11 mouse cellular contexts compared by ENCODE assay signal in genomic region chr19:46533525-46533924, GRCm38 (mm10). TPM values are rescaled to one million over a fixed set of nuclear protein-coding genes. Genes with fewer than 3 reads are reported as not detected.
A peak's percentile ranks its signal among the peaks of the same experiment; 100 is the strongest.
DNase-seq lines count a peak whose midpoint lies in the region; ATAC-seq lines count a peak whose summit lies in the region.
"Had no signal": no experiment of that assay in that cellular context is flagged by ENCODE, and none has a peak within 500 bp of the region (broad histone marks: within the 10 kb centered on the region; RNA-seq: fewer than 3 reads in every experiment).

No protein-coding gene starts in this region.

- no peaks in the 10 kb centered on the region for H3K36me3 ChIP-seq in liver, embryonic 13.5 days
- H3K36me3 ChIP-seq in intestine, embryonic 16.5 days (ENCODE audit: control insufficient read depth, insufficient read depth, low read length), result no peaks in the 10 kb centered on the region
- no peaks in the 10 kb centered on the region for H3K36me3 ChIP-seq in stomach, embryonic 14.5 days (ENCODE audit: control insufficient read depth, insufficient read depth, low read length)
- H3K36me3 ChIP-seq: G1E had no signal

- H3K9me3 ChIP-seq in liver, embryonic 13.5 days (replicated peaks), result no peaks in the 10 kb centered on the region
- no peaks in the 10 kb centered on the region for H3K9me3 ChIP-seq in intestine, embryonic 16.5 days (ENCODE audit: control insufficient read depth, low read length)
- H3K9me3 ChIP-seq in stomach, embryonic 14.5 days (ENCODE audit: control insufficient read depth, low read depth, low read length), result no peaks in the 10 kb centered on the region
- H3K9me3 ChIP-seq: G1E; limb, embryonic 12.5 days had no signal

- H3K4me2 ChIP-seq in liver, embryonic 13.5 days, result no peak overlapping the region
- H3K4me2 ChIP-seq in intestine, embryonic 16.5 days (ENCODE audit: low read depth, low read length), result no peak overlapping the region
- no peak overlapping the region for H3K4me2 ChIP-seq in stomach, embryonic 14.5 days (replicated peaks; ENCODE audit: low read depth, low read length)
- H3K4me2 ChIP-seq: limb, embryonic 12.5 days had no signal

- H3K27me3 ChIP-seq in liver, embryonic 13.5 days, result 0 out of 2 replicates have a peak, but pooled peaks cover 7% of the 10 kb centered on the region
- no peaks in the 10 kb centered on the region for H3K27me3 ChIP-seq in intestine, embryonic 16.5 days (replicated peaks; ENCODE audit: control insufficient read depth, insufficient read depth, low read length)
- no peaks in the 10 kb centered on the region for H3K27me3 ChIP-seq in stomach, embryonic 14.5 days (ENCODE audit: control insufficient read depth, insufficient read depth, low read length)
- H3K27me3 ChIP-seq: limb, embryonic 12.5 days had no signal

- H3K27ac ChIP-seq in liver, embryonic 13.5 days, result peak overlapping the region; percentile 31; the same call in 1 of the 2 replicates
- H3K27ac ChIP-seq in intestine, embryonic 16.5 days (ENCODE audit: low read length), result peak overlapping the region; percentile 67
- H3K27ac ChIP-seq in stomach, embryonic 14.5 days (ENCODE audit: low read length), result peak overlapping the region; percentile 87; the same call in 1 of the 2 replicates
- H3K27ac ChIP-seq: limb, embryonic 12.5 days had no signal

- WGBS in liver, embryonic 13.5 days (ENCODE audit: insufficient replicate concordance), result 79% methylated on average over 5 of the region's 5 CpGs
- 78% methylated on average over 5 of the region's 5 CpGs for WGBS in intestine, embryonic 16.5 days
- WGBS in stomach, embryonic 14.5 days, result 54% methylated on average over 5 of the region's 5 CpGs

- no peak for ATAC-seq in liver, embryonic 13.5 days (ENCODE audit: low read depth)
- no peak for ATAC-seq in intestine, embryonic 16.5 days
- no peak for ATAC-seq in stomach, embryonic 14.5 days (ENCODE audit: insufficient number of reproducible peaks, insufficient read depth, low FRiP score, low read depth)

- H3K9ac ChIP-seq in liver, embryonic 13.5 days, result no peak overlapping the region
- peak overlapping the region; percentile 41 for H3K9ac ChIP-seq in intestine, embryonic 16.5 days (ENCODE audit: low read depth, low read length)
- no peak overlapping the region for H3K9ac ChIP-seq in stomach, embryonic 14.5 days (replicated peaks; ENCODE audit: low read depth, low read length)
- H3K9ac ChIP-seq: limb, embryonic 12.5 days had no signal

- H3K4me3 ChIP-seq in liver, embryonic 13.5 days (replicated peaks), result no peak overlapping the region
- H3K4me3 ChIP-seq in intestine, embryonic 16.5 days (ENCODE audit: low read length), result no peak overlapping the region
- H3K4me3 ChIP-seq in stomach, embryonic 14.5 days (ENCODE audit: low read depth, low read length), result no peak overlapping the region
- H3K4me3 ChIP-seq: limb, embryonic 12.5 days had no signal

- H3K4me1 ChIP-seq in liver, embryonic 13.5 days (replicated peaks), result peaks cover 52% of the 10 kb centered on the region
- H3K4me1 ChIP-seq in intestine, embryonic 16.5 days (ENCODE audit: control insufficient read depth, insufficient read depth, low read length), result peaks cover 55% of the 10 kb centered on the region
- peaks cover 58% of the 10 kb centered on the region for H3K4me1 ChIP-seq in stomach, embryonic 14.5 days (ENCODE audit: control insufficient read depth, insufficient read depth, low read length)

- DNase-seq in embryo, embryonic 10.5 days (ENCODE audit: low spot score), result peak; percentile 21
- DNase-seq in embryo, embryonic 9.5 days (ENCODE audit: extremely low spot score), result no peak
- DNase-seq in liver, embryonic 13.5 days, result no peak
- no peak for DNase-seq in liver
- no peak for DNase-seq in layer of hippocampus, postnatal 36 days
- no peak for DNase-seq in layer of hippocampus, adult 18-20 months (ENCODE audit: low spot score in 2 of 2)
- DNase-seq: kidney, postnatal 4 days had no signal

RNA-seq across cellular contexts. Expression of gene Trim8, which starts 32.0 kb away (rescaled TPM):
- polyA plus RNA-seq in liver, embryonic 13.5 days (2015; fragmentation: Nextera tagmentation; extraction: Ambion mirVana), result 9.1 and 9.2 TPM in 2 replicates
- polyA plus RNA-seq in intestine, embryonic 16.5 days (2015; fragmentation: Nextera tagmentation; extraction: Ambion mirVana), result 10.1 and 13.7 TPM in 2 replicates
- polyA plus RNA-seq in stomach, embryonic 14.5 days (2014; fragmentation: Nextera tagmentation; extraction: Ambion mirVana), result 22.3 and 23.5 TPM in 2 replicates
- total RNA-seq in layer of hippocampus, postnatal 36 days (2021), result 100 to 1,000 TPM; 105 TPM
- 100 to 1,000 TPM; 110 to 112 TPM for total RNA-seq in layer of hippocampus, adult 18-20 months (2021)

RNA-seq across cellular contexts. Expression of gene Arl3, which starts 39.5 kb away (rescaled TPM):
- polyA plus RNA-seq in liver, embryonic 13.5 days (2015; fragmentation: Nextera tagmentation; extraction: Ambion mirVana), result 29.8 and 32.1 TPM in 2 replicates
- 53.9 and 64.5 TPM in 2 replicates for polyA plus RNA-seq in intestine, embryonic 16.5 days (2015; fragmentation: Nextera tagmentation; extraction: Ambion mirVana)
- 89.4 and 98.7 TPM in 2 replicates for polyA plus RNA-seq in stomach, embryonic 14.5 days (2014; fragmentation: Nextera tagmentation; extraction: Ambion mirVana)
- 100 to 1,000 TPM; 123 to 126 TPM for total RNA-seq in layer of hippocampus, postnatal 36 days (2021)
- total RNA-seq in layer of hippocampus, adult 18-20 months (2021), result 100 to 1,000 TPM; 127 to 132 TPM

RNA-seq across cellular contexts. Expression of gene Sfxn2, which starts 39.6 kb away (rescaled TPM):
- polyA plus RNA-seq in liver, embryonic 13.5 days (2015; fragmentation: Nextera tagmentation; extraction: Ambion mirVana), result 18.3 and 19.8 TPM in 2 replicates
- polyA plus RNA-seq in intestine, embryonic 16.5 days (2015; fragmentation: Nextera tagmentation; extraction: Ambion mirVana), result 16.7 and 18.1 TPM in 2 replicates
- polyA plus RNA-seq in stomach, embryonic 14.5 days (2014; fragmentation: Nextera tagmentation; extraction: Ambion mirVana), result 19.3 and 20.8 TPM in 2 replicates
- total RNA-seq in layer of hippocampus, postnatal 36 days (2021), result 1 to 10 TPM; 4.9 to 8.5 TPM
- total RNA-seq in layer of hippocampus, adult 18-20 months (2021), result 1 to 10 TPM; 5.2 to 7.6 TPM

Comparison
In these comparisons a context has a peak if more than half of its experiments do, and no peak if none do; other contexts are left out.
1. H3K27ac ChIP-seq: peak in every context shown above with its lines; median percentile 87 in stomach, embryonic 14.5 days; 67 in intestine, embryonic 16.5 days; 31 in liver, embryonic 13.5 days.